Mouse (Mus musculus) liver, embryonic 14.5 days (tissue): ENCODE results near the gene Rad23a. TPM values are rescaled to one million over a fixed set of nuclear protein-coding genes. Genes with fewer than 3 reads are reported as not detected.

Source experiments
- ATAC-seq: fragments of 200-750 bp; cut with Nextera tagmentation; 2 replicates; pipeline ENCODE4 v1.8.0; 2017; ENCODE audit warnings: moderate number of reproducible peaks, mild to moderate bottlenecking, moderate library complexity; ENCODE audit not compliant: insufficient read depth
- DNase-seq, 3 experiments: peaks; one replicate each; pipeline ENCODE4 v3.0.0-alpha.2; 2012 to 2013; ENCODE audit warnings: low read depth in 3 of 3, low spot score in 3 of 3
- H3K27ac ChIP-seq: fragments of 300-500 bp; sonication (generic); 2 replicates; pipeline ENCODE4 v1.5.1; 2014; ENCODE audit warnings: moderate library complexity, mild to moderate bottlenecking, control low read depth, inconsistent platforms
- H3K27me3 ChIP-seq: fragments of 300-500 bp; sonication (generic); 2 replicates; pipeline ENCODE4 v1.6.1; 2014; ENCODE audit warnings: mild to moderate bottlenecking, low read length, moderate library complexity; ENCODE audit not compliant: control insufficient read depth, insufficient read depth
- H3K36me3 ChIP-seq: fragments of 300-500 bp; sonication (generic); replicated peaks from 2 replicates; pipeline ENCODE4 v1.6.1; 2014; ENCODE audit warnings: low read depth; ENCODE audit not compliant: control insufficient read depth, insufficient read depth
- H3K4me1 ChIP-seq, 2 experiments: fragments of 200-500 bp in 1 of 2; fragments of 300-500 bp in 1 of 2; sonication (generic) in 1 of 2; replicated peaks; 2 replicates each; pipeline ENCODE4 v1.6.1; 2012 to 2014; ENCODE audit warnings: antibody characterized with exemption in 1 of 2, inconsistent platforms in 1 of 2, low read length in 1 of 2; ENCODE audit not compliant: control insufficient read depth in 2 of 2, insufficient read depth in 2 of 2
- H3K4me2 ChIP-seq: fragments of 300-500 bp; sonication (generic); 2 replicates; pipeline ENCODE4 v1.6.1; 2014; ENCODE audit warnings: low read depth, mild to moderate bottlenecking, control low read depth, moderate library complexity
- H3K4me3 ChIP-seq, 2 experiments: fragments of 200-500 bp in 1 of 2; fragments of 300-500 bp in 1 of 2; sonication (generic) in 1 of 2; 2 replicates each; pipeline ENCODE4 v1.5.1; 2012 to 2014; ENCODE audit warnings: low read depth in 2 of 2, low read length in 2 of 2, mild to moderate bottlenecking in 2 of 2, control low read depth in 1 of 2, inconsistent platforms in 1 of 2, moderate library complexity in 1 of 2; ENCODE audit not compliant: insufficient read depth in 1 of 2
- H3K9ac ChIP-seq: fragments of 300-500 bp; sonication (generic); replicated peaks from 2 replicates; pipeline ENCODE4 v1.6.1; 2014; ENCODE audit warnings: mild to moderate bottlenecking, control low read depth, moderate library complexity
- H3K9me3 ChIP-seq: fragments of 300-500 bp; sonication (generic); 2 replicates; pipeline ENCODE4 v1.6.1; 2016; ENCODE audit warnings: low read length, mixed read lengths; ENCODE audit not compliant: control insufficient read depth
- CTCF ChIP-seq: IDR thresholded peaks from 2 replicates; pipeline ENCODE4 v1.5.1; 2016; ENCODE audit warnings: antibody characterized with exemption, low read depth, control low read depth
- EP300 ChIP-seq: IDR thresholded peaks from 2 replicates; pipeline ENCODE4 v1.6.1; 2016; ENCODE audit warnings: antibody characterized with exemption, low read depth
- WGBS: fragments of 180-500 bp; shearing (Covaris S2); extraction: QIAGEN DNeasy Blood & Tissue Kit; methylation state at CpG from one replicate; pipeline ENCODE4 v1.1.7; 2014; ENCODE audit not compliant: insufficient replicate concordance; 5-methylcytosine and 5-hydroxymethylcytosine counted together
- polyA plus RNA-seq, 2 experiments: library from polyadenylated mRNA; depleted of rRNA in 1 of 2; stranded (reverse) in 1 of 2; unstranded in 1 of 2; fragments of >200 nt; fragmentation: Nextera tagmentation in 1 of 2; extraction: Ambion mirVana in 1 of 2; gene quantifications; 2 replicates each; pipeline versions ENCODE4 v1.2.1 to v1.2.3; 2012 to 2014

Rad23a gene
- polyA plus RNA-seq, 2 experiments = 139 to 258 TPM

DNA sequence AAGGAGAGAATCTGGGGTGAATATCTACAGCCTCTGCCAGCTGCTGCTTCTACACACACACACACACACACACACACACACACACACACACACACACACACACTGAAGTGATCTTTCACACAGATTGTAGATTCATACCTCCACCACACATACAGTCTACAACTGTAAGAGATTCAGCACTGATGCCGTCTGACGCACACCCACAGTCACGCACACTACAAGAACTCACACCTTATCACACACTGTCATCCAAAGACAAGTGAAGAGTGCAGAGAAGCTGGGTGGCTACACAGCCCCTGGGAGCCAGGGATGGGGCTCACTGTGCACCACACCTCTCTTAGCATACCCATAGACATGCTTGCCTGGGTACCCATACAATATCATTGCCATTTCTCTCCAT lies 26.6 kb downstream of the Rad23a start:
- peaks cover 6 to 10% of the 10 kb centered on the region in 2 experiments for H3K4me1 ChIP-seq
- H3K9ac ChIP-seq = no peak overlapping the region
- H3K4me2 ChIP-seq = no peak overlapping the region
- H3K4me3 ChIP-seq = no peak overlapping the region
- H3K27me3 ChIP-seq = peaks cover 14% of the 10 kb centered on the region
- no peak for DNase-seq
- TF ChIP-seq EP300 (no peak), CTCF (no peak)
- H3K27ac ChIP-seq = no peak overlapping the region
- WGBS = 31% methylated on average over 3 of the region's 3 CpGs
- ATAC-seq = no peak
- H3K9me3 ChIP-seq = no peaks in the 10 kb centered on the region
- no peaks in the 10 kb centered on the region for H3K36me3 ChIP-seq

DNA sequence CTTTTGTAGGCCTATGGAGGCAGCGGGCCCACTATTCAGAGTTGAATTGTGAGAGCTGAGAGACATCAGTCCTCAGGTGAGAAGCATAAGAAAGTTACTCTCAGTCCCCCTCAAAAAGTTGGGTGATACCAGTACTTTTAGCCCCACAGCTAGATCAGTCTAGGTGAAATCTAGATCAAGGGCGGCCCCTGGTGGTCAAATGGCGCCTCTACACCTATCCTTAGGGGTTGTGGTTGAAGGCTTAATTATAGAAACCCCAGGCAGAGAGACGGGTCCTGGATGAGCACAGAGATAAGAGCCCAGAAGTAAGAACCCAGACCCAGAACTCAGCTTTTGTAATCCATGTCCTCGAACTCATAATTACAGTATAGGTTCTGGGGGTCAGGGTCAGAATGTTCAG lies 27.4 kb downstream of the Rad23a start:
- Histone ChIP-seq H3K4me1 (peaks cover 6 to 10% of the 10 kb centered on the region in 2 experiments), H3K27me3 (peaks cover 14% of the 10 kb centered on the region), H3K4me3 (no peak overlapping the region), H3K9ac (no peak overlapping the region), H3K9me3 (no peaks in the 10 kb centered on the region), H3K4me2 (no peak overlapping the region), H3K36me3 (no peaks in the 10 kb centered on the region), H3K27ac (no peak overlapping the region)
- TF ChIP-seq CTCF = peak; percentile 89
- no peak for TF ChIP-seq EP300
- 3% methylated on average over 5 of the region's 5 CpGs for WGBS
- ATAC-seq (peak; percentile 36; the same call in 1 of the 2 replicates), DNase-seq (peak in 2 of 3 experiments; percentile 60 to 70)

DNA sequence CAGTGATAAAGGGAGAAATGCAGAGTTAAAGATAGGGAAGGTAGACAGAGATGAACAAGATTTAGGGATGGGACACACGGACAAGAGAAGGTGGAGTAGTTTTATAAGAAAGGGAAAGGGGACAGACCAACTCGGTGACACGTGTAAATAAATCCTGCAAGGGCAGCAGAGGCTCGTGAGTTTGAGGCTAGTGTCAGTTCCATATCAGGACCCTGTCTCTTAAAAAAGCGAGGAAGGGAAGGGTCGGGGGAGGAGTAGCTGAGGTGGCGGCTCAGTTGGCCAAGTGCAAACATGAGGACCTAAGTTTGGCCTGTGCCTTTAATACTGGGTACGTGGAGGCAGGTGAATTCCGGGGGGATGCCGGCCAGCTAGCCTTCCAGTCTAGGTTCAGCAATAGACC lies 29.2 kb downstream of the Rad23a start:
- TF ChIP-seq CTCF = no peak
- TF ChIP-seq EP300 = no peak
- DNase-seq (no peak), ATAC-seq (no peak)
- peaks cover 6 to 10% of the 10 kb centered on the region in 2 experiments for H3K4me1 ChIP-seq
- H3K4me2 ChIP-seq = peak overlapping the region; percentile 66
- no peak overlapping the region for H3K27ac ChIP-seq
- 44% methylated on average over 10 of the region's 10 CpGs for WGBS
- no peaks in the 10 kb centered on the region for H3K9me3 ChIP-seq
- H3K9ac ChIP-seq = no peak overlapping the region
- peaks cover 14% of the 10 kb centered on the region for H3K27me3 ChIP-seq
- peak overlapping the region in 1 of 2 experiments; percentile 42; a peak in 2 of 4 replicates for H3K4me3 ChIP-seq
- H3K36me3 ChIP-seq = no peaks in the 10 kb centered on the region

DNA sequence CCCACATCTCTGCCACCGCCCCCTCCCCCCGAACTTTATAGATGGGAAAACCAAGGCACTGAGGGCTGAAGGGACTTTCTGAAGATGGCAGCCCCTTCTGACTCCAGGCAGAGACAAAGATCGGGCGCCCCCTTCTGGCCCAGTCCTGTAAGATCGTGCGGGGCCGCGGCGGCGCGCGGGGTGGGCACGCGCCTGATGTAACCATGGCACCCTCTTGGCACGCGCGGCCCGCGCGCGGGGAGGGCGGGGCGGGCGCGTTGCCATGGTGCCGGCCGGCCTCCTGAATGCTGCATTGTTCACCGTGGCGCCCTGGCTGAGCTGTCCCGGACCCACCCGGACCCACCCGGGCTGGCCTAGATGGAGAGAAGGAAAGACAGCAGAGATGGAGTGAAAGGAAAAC lies 29.6 kb downstream of the Rad23a start:
- H3K4me2 ChIP-seq = peak overlapping the region; percentile 66
- ATAC-seq = peak; percentile 55
- peaks cover 6 to 10% of the 10 kb centered on the region in 2 experiments for H3K4me1 ChIP-seq
- WGBS = under 1% methylated on average over 32 of the region's 32 CpGs
- TF ChIP-seq CTCF (peak; percentile 83), EP300 (no peak)
- peak overlapping the region in 1 of 2 experiments; percentile 42; a peak in 2 of 4 replicates for H3K4me3 ChIP-seq
- peak; percentile 55 to 64 (median 59) for DNase-seq
- no peak overlapping the region for H3K27ac ChIP-seq
- H3K36me3 ChIP-seq = no peaks in the 10 kb centered on the region
- peak overlapping the region; percentile 7; the same call in 1 of the 2 replicates for H3K9ac ChIP-seq
- no peaks in the 10 kb centered on the region for H3K9me3 ChIP-seq
- H3K27me3 ChIP-seq = peaks cover 14% of the 10 kb centered on the region

DNA sequence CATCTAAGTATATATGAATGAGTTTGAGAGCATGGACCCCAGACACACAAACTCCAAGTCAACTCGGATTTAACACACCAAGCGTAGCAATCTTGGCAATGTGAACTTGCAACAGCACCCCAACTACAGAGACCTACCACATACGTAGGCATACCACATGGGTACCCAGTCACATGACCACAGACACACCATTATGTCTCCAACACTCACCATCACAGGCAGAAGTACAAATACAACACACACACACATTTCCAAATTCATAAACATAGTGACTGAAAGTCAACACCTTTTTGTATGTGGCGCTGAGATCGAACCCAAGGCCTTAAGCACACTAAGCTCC lies 30.6 kb downstream of the Rad23a start:
- whole genome bisulfite sequencing = 72% methylated on average over 5 of the region's 5 CpGs
- Histone ChIP-seq H3K9me3 (no peaks in the 10 kb centered on the region), H3K27me3 (peaks cover 20% of the 10 kb centered on the region), H3K9ac (no peak overlapping the region), H3K4me2 (no peak overlapping the region), H3K27ac (no peak overlapping the region), H3K4me3 (no peak overlapping the region), H3K4me1 (peaks cover 3 to 6% of the 10 kb centered on the region in 2 experiments; a peak in 3 of 4 replicates), H3K36me3 (no peaks in the 10 kb centered on the region)
- no peak for ATAC-seq
- TF ChIP-seq EP300 (no peak), CTCF (no peak)
- DNase-seq = no peak
